7 mouse cellular contexts compared by ENCODE assay signal in genomic region chr10:127338930-127339682, GRCm38 (mm10). TPM values are rescaled to one million over a fixed set of nuclear protein-coding genes. Genes with fewer than 3 reads are reported as not detected.
DNase-seq lines count a peak whose midpoint lies in the region; ATAC-seq and TF ChIP-seq lines count a peak whose summit lies in the region.

No protein-coding gene starts in this region.

- H3K27me3 ChIP-seq in embryonic facial prominence, embryonic 10.5 days (replicated peaks; ENCODE audit: low read depth, poor library complexity, severe bottlenecking) = peaks cover 23% of the 10 kb centered on the region
- peaks cover 22% of the 10 kb centered on the region; the same call in 1 of the 2 replicates for H3K27me3 ChIP-seq in intestine, postnatal 0 days (replicated peaks; ENCODE audit: control insufficient read depth, insufficient read depth, low read length)
- peaks cover 23% of the 10 kb centered on the region for H3K27me3 ChIP-seq in limb, embryonic 10.5 days (ENCODE audit: low read depth, poor library complexity, severe bottlenecking)
- H3K27me3 ChIP-seq in midbrain, embryonic 13.5 days = peaks cover 40% of the 10 kb centered on the region

- peaks cover 43% of the 10 kb centered on the region for H3K36me3 ChIP-seq in embryonic facial prominence, embryonic 10.5 days (replicated peaks)
- H3K36me3 ChIP-seq in intestine, postnatal 0 days (ENCODE audit: control insufficient read depth, insufficient read depth) = no peaks in the 10 kb centered on the region
- H3K36me3 ChIP-seq in limb, embryonic 10.5 days = peaks cover 41% of the 10 kb centered on the region
- no peaks in the 10 kb centered on the region for H3K36me3 ChIP-seq in midbrain, embryonic 13.5 days

- peak overlapping the region; percentile 72 for H3K4me3 ChIP-seq in embryonic facial prominence, embryonic 10.5 days
- peak overlapping the region; percentile 50 for H3K4me3 ChIP-seq in intestine, postnatal 0 days (ENCODE audit: low read depth, low read length)
- peak overlapping the region; percentile 70 for H3K4me3 ChIP-seq in limb, embryonic 10.5 days
- H3K4me3 ChIP-seq in midbrain, embryonic 13.5 days (replicated peaks) = peak overlapping the region; percentile 34

- DNase-seq in adrenal gland, postnatal 14 days = peak; percentile 91
- DNase-seq in embryonic facial prominence, embryonic 10.5 days (ENCODE audit: low spot score) = peak; percentile 90
- DNase-seq in gonadal fat pad, adult 2 months (ENCODE audit: low read depth) = peak; percentile 87
- DNase-seq in limb, embryonic 10.5 days (ENCODE audit: low spot score) = peak; percentile 89
- DNase-seq in spleen, adult 12 weeks (ENCODE audit: low spot score) = peak; percentile 69

- under 1% methylated on average over 31 of the region's 31 CpGs for WGBS in embryonic facial prominence, embryonic 10.5 days
- WGBS in intestine, postnatal 0 days = under 1% methylated on average over 29 of the region's 31 CpGs
- under 1% methylated on average over 31 of the region's 31 CpGs for WGBS in limb, embryonic 10.5 days
- WGBS in midbrain, embryonic 13.5 days = under 1% methylated on average over 31 of the region's 31 CpGs

- peak; percentile 70 for ATAC-seq in intestine, postnatal 0 days
- ATAC-seq in midbrain, embryonic 13.5 days = peak; percentile 80

- peak overlapping the region; percentile 96 for H3K27ac ChIP-seq in embryonic facial prominence, embryonic 10.5 days (replicated peaks)
- peak overlapping the region; percentile 78 for H3K27ac ChIP-seq in intestine, postnatal 0 days (ENCODE audit: low read depth, low read length)
- H3K27ac ChIP-seq in limb, embryonic 10.5 days = peak overlapping the region; percentile 94
- no peak overlapping the region for H3K27ac ChIP-seq in midbrain, embryonic 13.5 days

- H3K4me2 ChIP-seq in intestine, postnatal 0 days (replicated peaks; ENCODE audit: low read depth) = peak overlapping the region; percentile 80
- H3K4me2 ChIP-seq in midbrain, embryonic 13.5 days (replicated peaks) = peak overlapping the region; percentile 66

- peaks cover 45% of the 10 kb centered on the region for H3K4me1 ChIP-seq in embryonic facial prominence, embryonic 10.5 days
- H3K4me1 ChIP-seq in intestine, postnatal 0 days (replicated peaks; ENCODE audit: control insufficient read depth, insufficient read depth, low read length) = peaks cover 6% of the 10 kb centered on the region; the same call in 1 of the 2 replicates
- H3K4me1 ChIP-seq in limb, embryonic 10.5 days = peaks cover 44% of the 10 kb centered on the region
- peaks cover 38% of the 10 kb centered on the region for H3K4me1 ChIP-seq in midbrain, embryonic 13.5 days (replicated peaks)

- no peaks in the 10 kb centered on the region for H3K9me3 ChIP-seq in embryonic facial prominence, embryonic 10.5 days
- no peaks in the 10 kb centered on the region for H3K9me3 ChIP-seq in intestine, postnatal 0 days (ENCODE audit: control insufficient read depth)
- no peaks in the 10 kb centered on the region for H3K9me3 ChIP-seq in limb, embryonic 10.5 days (replicated peaks)
- H3K9me3 ChIP-seq in midbrain, embryonic 13.5 days = no peaks in the 10 kb centered on the region

- H3K9ac ChIP-seq in intestine, postnatal 0 days (ENCODE audit: low read depth, low read length) = peak overlapping the region; percentile 28
- H3K9ac ChIP-seq in midbrain, embryonic 13.5 days (replicated peaks) = 0 out of 2 replicates have a peak overlapping the region, but pooled peaks have one; percentile 36

- peak; percentile 95 for TF ChIP-seq CTCF in intestine, postnatal 0 days (IDR thresholded peaks at IDR 0.05; ENCODE audit: low read depth)

RNA-seq across cellular contexts. Expression of gene Gli1, which starts 2.7 kb away (rescaled TPM):
- 3.9 and 4.7 TPM in 2 replicates for total RNA-seq in adrenal gland, postnatal 14 days (2021)
- 11.4 and 13.0 TPM in 2 replicates for polyA plus RNA-seq in embryonic facial prominence, embryonic 10.5 days (2016; fragmentation: Nextera tagmentation; extraction: Ambion mirVana)
- polyA plus RNA-seq in gonadal fat pad, adult 2 months (2012; rRNA removed) = 15.2 and 18.3 TPM in 2 replicates
- 2.0 TPM in 2 replicates for polyA plus RNA-seq in intestine, postnatal 0 days (2015; fragmentation: Nextera tagmentation; extraction: Ambion mirVana)
- 10.9 and 11.7 TPM in 2 replicates for polyA plus RNA-seq in limb, embryonic 10.5 days (2016; fragmentation: Nextera tagmentation; extraction: Ambion mirVana)
- 1.3 and 1.5 TPM in 2 replicates for polyA plus RNA-seq in midbrain, embryonic 13.5 days (2015; fragmentation: Nextera tagmentation; extraction: Ambion mirVana)

RNA-seq across cellular contexts. Expression of gene Inhbe, which starts 15.1 kb away (rescaled TPM):
- total RNA-seq in adrenal gland, postnatal 14 days (2021) = 0.82 TPM in 1 of 2 replicates, not detected in the other
- 0.04 TPM in 1 of 2 replicates, not detected in the other for polyA plus RNA-seq in embryonic facial prominence, embryonic 10.5 days (2016; fragmentation: Nextera tagmentation; extraction: Ambion mirVana)
- polyA plus RNA-seq in gonadal fat pad, adult 2 months (2012; rRNA removed) = 0.01 and 0.03 TPM in 2 replicates
- 0.04 TPM in 1 of 2 replicates, not detected in the other for polyA plus RNA-seq in intestine, postnatal 0 days (2015; fragmentation: Nextera tagmentation; extraction: Ambion mirVana)
- polyA plus RNA-seq in limb, embryonic 10.5 days (2016; fragmentation: Nextera tagmentation; extraction: Ambion mirVana) = 0.13 TPM in 1 of 2 replicates, not detected in the other
- 0.04 TPM in 1 of 2 replicates, not detected in the other for polyA plus RNA-seq in midbrain, embryonic 13.5 days (2015; fragmentation: Nextera tagmentation; extraction: Ambion mirVana)

RNA-seq across cellular contexts. Expression of gene Arhgap9, which starts 17.3 kb away (rescaled TPM):
- total RNA-seq in adrenal gland, postnatal 14 days (2021) = 2.1 and 15.2 TPM in 2 replicates
- polyA plus RNA-seq in embryonic facial prominence, embryonic 10.5 days (2016; fragmentation: Nextera tagmentation; extraction: Ambion mirVana) = 2.0 and 2.1 TPM in 2 replicates
- polyA plus RNA-seq in gonadal fat pad, adult 2 months (2012; rRNA removed) = 9.3 and 9.7 TPM in 2 replicates
- polyA plus RNA-seq in intestine, postnatal 0 days (2015; fragmentation: Nextera tagmentation; extraction: Ambion mirVana) = 9.5 and 12.0 TPM in 2 replicates
- 5.5 and 5.9 TPM in 2 replicates for polyA plus RNA-seq in limb, embryonic 10.5 days (2016; fragmentation: Nextera tagmentation; extraction: Ambion mirVana)
- 0.77 and 1.4 TPM in 2 replicates for polyA plus RNA-seq in midbrain, embryonic 13.5 days (2015; fragmentation: Nextera tagmentation; extraction: Ambion mirVana)

RNA-seq across cellular contexts. Expression of gene Mars, which starts 27.5 kb away (rescaled TPM):
- total RNA-seq in adrenal gland, postnatal 14 days (2021) = 81.9 and 98.4 TPM in 2 replicates
- 160 and 175 TPM in 2 replicates for polyA plus RNA-seq in embryonic facial prominence, embryonic 10.5 days (2016; fragmentation: Nextera tagmentation; extraction: Ambion mirVana)
- polyA plus RNA-seq in gonadal fat pad, adult 2 months (2012; rRNA removed) = 55.2 and 64.5 TPM in 2 replicates
- polyA plus RNA-seq in intestine, postnatal 0 days (2015; fragmentation: Nextera tagmentation; extraction: Ambion mirVana) = 47.2 and 50.7 TPM in 2 replicates
- 170 and 205 TPM in 2 replicates for polyA plus RNA-seq in limb, embryonic 10.5 days (2016; fragmentation: Nextera tagmentation; extraction: Ambion mirVana)
- 122 and 127 TPM in 2 replicates for polyA plus RNA-seq in midbrain, embryonic 13.5 days (2015; fragmentation: Nextera tagmentation; extraction: Ambion mirVana)

RNA-seq across cellular contexts. Expression of gene Inhbc, which starts 31.1 kb away (rescaled TPM):
- total RNA-seq in adrenal gland, postnatal 14 days (2021) = 0.79 and 14.4 TPM in 2 replicates
- polyA plus RNA-seq in embryonic facial prominence, embryonic 10.5 days (2016; fragmentation: Nextera tagmentation; extraction: Ambion mirVana) = 0.09 and 0.10 TPM in 2 replicates
- 0.06 TPM in 1 of 2 replicates, not detected in the other for polyA plus RNA-seq in gonadal fat pad, adult 2 months (2012; rRNA removed)
- not detected in 2 replicates for polyA plus RNA-seq in intestine, postnatal 0 days (2015; fragmentation: Nextera tagmentation; extraction: Ambion mirVana)
- polyA plus RNA-seq in limb, embryonic 10.5 days (2016; fragmentation: Nextera tagmentation; extraction: Ambion mirVana) = 0.10 and 0.23 TPM in 2 replicates
- polyA plus RNA-seq in midbrain, embryonic 13.5 days (2015; fragmentation: Nextera tagmentation; extraction: Ambion mirVana) = not detected in 2 replicates
